Mouse (Mus musculus): Measurements from ENCODE around the gene Sdk2. TPM values are rescaled to one million over a fixed set of nuclear protein-coding genes. Genes with fewer than 3 reads are reported as not detected.

Gene Sdk2
- total RNA-seq, 2 experiments from 2014 or later: 6.1 to 9.2 TPM

GRCm38 (mm10) chr11:113993921-113994320, 72.9 kb downstream of the Sdk2 start:
- no peak for DNase-seq (ENCODE audit: low spot score in 2 of 2)

GRCm38 (mm10) chr11:113992894-113993293, 74.0 kb downstream of the Sdk2 start:
- no peak for DNase-seq (ENCODE audit: low spot score in 2 of 2)

GRCm38 (mm10) chr11:113991886-113992285, 75.0 kb downstream of the Sdk2 start:
- no peak for DNase-seq (ENCODE audit: low spot score in 2 of 2)

DNA sequence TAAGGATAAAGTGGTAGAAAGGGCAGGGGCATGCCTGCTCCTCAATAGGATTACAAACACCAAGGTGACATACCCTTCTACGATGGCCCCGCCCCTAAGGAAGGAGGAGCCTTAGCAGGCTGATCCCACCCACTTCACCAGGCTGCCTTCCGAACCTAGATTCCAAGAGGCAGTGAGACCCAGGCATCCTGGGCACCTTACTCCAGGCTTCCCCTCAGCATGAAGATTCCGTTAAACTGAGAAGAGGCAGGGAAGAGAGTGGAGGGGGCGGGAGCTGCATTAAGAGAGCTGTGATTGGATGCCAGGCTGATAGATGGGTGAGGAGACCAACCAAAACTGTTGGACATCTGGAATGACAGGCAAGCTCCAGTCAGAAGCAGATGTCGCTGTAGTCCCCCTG, 76.4 kb downstream of the Sdk2 start:
- DNase-seq (ENCODE audit: low spot score in 2 of 2): peak in 1 of 2 experiments; percentile 35

DNA sequence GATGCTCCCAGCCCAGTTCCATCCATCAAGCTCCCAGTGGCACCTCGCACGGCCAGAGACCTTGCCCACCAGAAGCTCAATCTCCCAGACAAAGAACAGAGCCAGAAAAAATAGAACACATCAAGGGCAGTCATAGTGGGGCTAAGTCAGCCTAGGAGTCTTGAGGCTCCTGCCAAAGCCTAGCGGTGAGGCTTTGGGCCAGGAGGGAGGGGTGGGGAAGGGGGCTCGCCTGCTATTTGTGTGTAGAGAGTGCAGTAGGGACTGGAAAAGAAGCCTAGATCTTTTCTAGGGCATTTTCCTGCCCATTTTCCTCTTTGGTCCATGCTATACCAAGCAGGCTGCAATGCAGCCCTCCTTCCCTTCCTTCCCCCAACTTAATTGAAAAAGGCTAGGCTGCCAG, 76.8 kb downstream of the Sdk2 start:
- no peak for DNase-seq (ENCODE audit: low spot score in 2 of 2)

- no peak for DNase-seq (ENCODE audit: low spot score in 2 of 2)
Observed at GRCm38 (mm10) chr11:113985826-113986416, 80.9 kb downstream of the Sdk2 start.

- no peak for DNase-seq (ENCODE audit: low spot score in 2 of 2)
Observed at GRCm38 (mm10) chr11:113981732-113982503, 84.9 kb downstream of the Sdk2 start.

DNA sequence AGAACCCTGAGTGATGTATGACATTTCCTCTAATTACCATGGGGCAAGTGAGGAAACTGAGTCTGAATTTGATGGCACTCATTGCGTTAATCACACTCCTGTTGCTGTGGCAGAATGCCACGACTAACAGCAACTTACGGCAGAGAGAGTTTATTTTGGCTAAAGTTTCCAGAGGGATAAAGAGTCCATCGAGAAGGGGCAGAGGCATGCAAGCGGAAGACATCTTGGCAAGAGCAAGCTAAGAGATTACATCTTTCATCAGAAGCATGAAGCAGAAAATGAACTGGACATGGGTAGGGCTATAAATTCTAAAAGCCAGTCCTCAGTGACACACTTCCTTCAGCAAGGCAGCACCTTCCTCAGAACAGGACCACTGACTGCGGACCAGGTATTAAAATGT, 85.8 kb downstream of the Sdk2 start:
- no peak for DNase-seq (ENCODE audit: low spot score in 2 of 2)

GRCm38 (mm10) chr11:113978318-113978717, 88.5 kb downstream of the Sdk2 start:
- no peak for DNase-seq (ENCODE audit: low spot score in 2 of 2)

DNA sequence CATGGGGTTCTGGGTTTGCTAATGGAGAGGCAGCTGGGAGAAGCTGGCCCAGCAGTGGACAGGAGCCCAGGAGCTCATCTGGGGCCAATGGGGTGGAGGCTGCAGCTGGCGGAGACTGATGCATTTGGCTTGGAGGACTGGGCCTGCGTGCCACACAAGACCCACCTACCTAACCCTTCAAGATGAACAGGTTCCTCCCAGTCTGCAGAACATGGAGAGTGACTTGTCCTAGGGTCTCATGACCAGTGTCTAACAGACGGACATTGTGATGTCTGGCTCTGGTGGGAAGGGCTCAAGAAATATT, 91.2 kb downstream of the Sdk2 start:
- no peak for DNase-seq (ENCODE audit: low spot score in 2 of 2)

- no peak for DNase-seq (ENCODE audit: low spot score in 2 of 2)
Observed at GRCm38 (mm10) chr11:113974876-113975666, 91.8 kb downstream of the Sdk2 start.

- no peak for DNase-seq (ENCODE audit: low spot score in 2 of 2)
Observed at GRCm38 (mm10) chr11:113972517-113972872, 94.4 kb downstream of the Sdk2 start.

GRCm38 (mm10) chr11:113971609-113972516, 95.0 kb downstream of the Sdk2 start:
- DNase-seq (ENCODE audit: low spot score in 2 of 2): no peak

GRCm38 (mm10) chr11:113970026-113970425, 96.8 kb downstream of the Sdk2 start:
- DNase-seq (ENCODE audit: low spot score in 2 of 2): no peak

GRCm38 (mm10) chr11:113965214-113965613, 101.6 kb downstream of the Sdk2 start:
- no peak for DNase-seq (ENCODE audit: low spot score in 2 of 2)

- no peak for DNase-seq (ENCODE audit: low spot score in 2 of 2)
Observed at GRCm38 (mm10) chr11:113962751-113963150, 104.1 kb downstream of the Sdk2 start.

- no peak for DNase-seq (ENCODE audit: low spot score in 2 of 2)
Observed at GRCm38 (mm10) chr11:113951616-113951988, 115.2 kb downstream of the Sdk2 start.

DNA sequence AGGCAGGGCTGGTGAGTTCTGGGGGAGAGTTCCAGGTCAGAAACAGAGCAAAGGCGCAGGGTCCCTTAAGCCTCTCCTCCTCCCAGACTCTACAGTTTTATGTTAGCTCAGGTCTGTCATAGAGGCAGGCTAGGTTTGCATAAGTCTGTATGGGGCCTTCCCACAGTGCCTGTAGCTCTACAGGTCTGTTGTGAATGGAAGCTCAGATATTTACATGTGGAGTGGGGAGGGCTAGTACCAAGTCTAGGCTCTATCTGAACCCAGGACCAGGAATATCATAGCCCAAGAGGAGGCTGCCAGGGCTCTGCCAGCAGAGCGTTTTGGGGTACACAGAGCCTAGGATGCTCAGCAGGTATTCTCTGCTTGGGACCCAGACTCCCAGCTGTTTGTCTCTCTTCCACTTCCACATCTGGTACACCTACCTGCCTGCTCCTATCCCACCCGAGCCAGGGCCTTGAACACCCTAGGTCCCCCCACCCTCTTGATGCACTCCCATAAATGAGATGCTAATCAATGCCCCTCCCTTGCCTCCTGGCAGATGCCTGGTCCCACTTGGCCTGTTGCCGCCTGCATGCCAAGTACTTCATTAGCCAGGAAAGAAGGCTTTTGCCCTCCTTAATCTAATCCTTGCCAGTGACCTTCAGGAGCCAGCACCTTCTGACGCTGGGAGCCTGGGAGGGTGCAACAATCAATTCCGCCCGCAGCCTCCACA, 115.8 kb downstream of the Sdk2 start:
- no peak for DNase-seq (ENCODE audit: low spot score in 2 of 2)

GRCm38 (mm10) chr11:113948676-113949075, 118.2 kb downstream of the Sdk2 start:
- no peak for DNase-seq (ENCODE audit: low spot score in 2 of 2)

- no peak for DNase-seq (ENCODE audit: low spot score in 2 of 2)
Observed at GRCm38 (mm10) chr11:113942101-113942735, 124.6 kb downstream of the Sdk2 start.
